Mouse (Mus musculus) adipose tissue, adult 10 weeks (tissue): ENCODE data around the gene Mogat2. TPM values are rescaled to one million over a fixed set of nuclear protein-coding genes. Genes with fewer than 3 reads are reported as not detected.

Experiments
- polyA plus RNA-seq: library from polyadenylated mRNA; stranded (reverse); fragments of 350-450 nt; fragmentation: Illumina TruSeq; extraction: RNeasy Lipid Tissue Mini Kit (QIAGEN cat#74804); gene quantifications from one replicate; pipeline ENCODE4 v1.2.3, GENCODE M21; 2014; ENCODE audit warnings: low read depth, low replicate concordance

Mogat2 gene
- 1.1 TPM for polyA plus RNA-seq

GRCm38 (mm10) chr7:99238417-99238816, at the start of gene Mogat2:
Gene Mogat2, minus strand, starts transcription at chr7:99238619.

DNA sequence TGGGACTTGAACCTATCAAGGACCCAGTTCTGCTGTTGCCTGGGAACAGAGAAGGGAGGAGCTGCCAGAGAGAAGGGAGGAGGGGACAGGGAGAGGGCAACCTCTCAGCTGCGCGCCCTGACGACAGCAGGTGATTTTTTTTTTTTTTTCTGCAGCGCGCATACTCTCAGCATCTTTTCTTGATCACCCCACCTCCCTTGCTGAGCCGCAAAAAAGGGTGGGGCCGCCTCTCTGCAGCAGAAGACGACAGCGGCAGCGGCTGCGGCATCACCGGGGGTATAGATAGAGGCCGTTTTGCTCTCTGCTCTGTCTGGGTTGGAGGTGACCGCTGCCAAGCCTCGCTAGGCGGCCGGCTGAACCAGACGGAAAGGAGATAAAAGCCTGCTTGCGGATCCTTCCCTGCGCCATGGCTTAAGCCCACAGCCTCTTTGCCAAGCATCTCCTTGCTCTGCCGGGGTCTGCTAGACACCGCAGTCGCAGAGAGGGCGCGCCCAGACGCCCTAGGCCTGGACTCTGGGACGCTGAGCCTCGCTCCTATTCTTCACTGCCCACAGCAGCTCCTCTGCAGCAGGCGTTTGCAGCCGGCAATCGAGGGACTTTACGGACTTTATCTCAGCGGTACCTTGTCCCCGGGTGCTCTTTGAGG, 29.0 kb upstream of the Mogat2 start, which contains the start of gene Map6:
Gene Map6, plus strand, starts transcription at position 197 of the 646 bp plus-strand sequence.

GRCm38 (mm10) chr7:99182432-99183172, 55.8 kb downstream of the Mogat2 start, which contains the start of gene Dgat2:
Gene Dgat2, minus strand, starts transcription at chr7:99182719.

Other genes with a start within 250 kb of the Mogat2 start
- 14.7 TPM for gene Uvrag, start 97.5 kb downstream of the Mogat2 start, polyA plus RNA-seq
- gene Dgat2, start 55.9 kb downstream of the Mogat2 start, polyA plus RNA-seq, result 405 TPM
- 4.4 TPM for gene Map6, start 28.8 kb upstream of the Mogat2 start, polyA plus RNA-seq
- gene Serpinh1, start 114.6 kb upstream of the Mogat2 start, polyA plus RNA-seq, result 186 TPM
- 9.2 TPM for gene Gdpd5, start 142.8 kb upstream of the Mogat2 start, polyA plus RNA-seq
- 1.1 TPM for gene Klhl35, start 227.4 kb upstream of the Mogat2 start, polyA plus RNA-seq
- 993 TPM for gene Rps3, start 245.1 kb upstream of the Mogat2 start, polyA plus RNA-seq